Mouse (Mus musculus) urinary bladder, adult 18-20 months (tissue): ENCODE results near the gene Bmp6.

Source experiments
- DNase-seq, 2 experiments: peaks; one replicate each; pipeline ENCODE4 v3.0.0; 2022; ENCODE audit warnings: low spot score in 2 of 2, mixed read lengths in 2 of 2

The Bmp6 gene

DNA sequence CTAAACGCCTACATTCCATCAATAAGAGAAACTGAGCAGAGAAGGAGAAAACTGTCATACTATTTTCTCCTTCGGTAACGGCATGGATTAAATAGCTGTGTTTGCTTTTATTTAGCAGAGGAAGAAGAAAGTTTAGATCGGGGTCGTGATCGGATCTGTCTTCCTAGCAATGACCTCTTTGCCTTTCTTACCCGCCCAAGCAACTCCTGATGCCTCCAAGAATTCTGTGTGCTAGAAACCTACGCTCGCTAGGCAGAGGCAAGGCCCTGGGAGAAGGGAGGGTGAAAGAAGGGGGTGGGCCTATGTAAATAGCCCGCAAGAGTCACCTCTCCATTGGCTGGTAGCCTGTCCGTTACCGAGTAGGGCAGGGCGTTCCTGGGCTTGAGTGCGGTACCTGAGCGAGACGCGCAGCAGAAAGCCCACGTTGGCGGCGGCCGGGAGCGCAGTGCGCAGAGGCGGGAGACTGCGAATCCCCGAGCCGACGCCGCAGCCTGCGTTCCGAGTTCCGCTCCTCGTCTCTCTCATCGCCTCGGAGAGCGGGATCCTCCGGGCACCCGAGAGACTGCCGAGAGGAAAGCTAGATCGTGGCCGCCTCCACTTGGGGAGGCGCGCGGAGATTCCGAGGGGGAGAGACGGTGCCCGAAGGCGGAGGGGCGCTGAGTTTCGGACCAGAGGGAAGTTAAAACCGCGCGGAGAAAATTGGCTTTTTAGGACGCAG, at the start of gene Bmp6:
TSS of gene Bmp6 (plus strand) at position 395 of the 718 bp plus-strand sequence.
- DNase-seq: peak; percentile 63 to 81

DNA sequence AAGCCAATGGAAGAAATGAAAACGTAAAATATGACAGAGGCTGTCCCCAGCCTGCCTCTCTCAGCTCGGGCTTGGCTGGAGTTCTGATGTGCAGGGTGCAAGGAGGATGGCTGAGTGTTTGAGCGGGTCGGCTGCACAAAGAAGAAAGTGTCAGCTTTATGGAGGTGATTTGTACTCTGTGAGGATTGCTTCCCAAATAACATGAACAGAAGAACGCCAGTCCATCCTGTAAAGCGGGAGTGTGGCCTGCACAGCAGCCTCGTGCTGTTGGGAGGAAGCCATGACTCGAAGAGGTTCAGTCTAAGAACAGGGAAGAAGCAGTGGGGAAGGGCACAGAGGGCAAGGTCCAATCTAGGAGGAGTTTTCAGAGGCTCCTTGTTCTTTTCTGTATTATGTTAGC, 48.7 kb upstream of the Bmp6 start:
- no peak for DNase-seq

DNA sequence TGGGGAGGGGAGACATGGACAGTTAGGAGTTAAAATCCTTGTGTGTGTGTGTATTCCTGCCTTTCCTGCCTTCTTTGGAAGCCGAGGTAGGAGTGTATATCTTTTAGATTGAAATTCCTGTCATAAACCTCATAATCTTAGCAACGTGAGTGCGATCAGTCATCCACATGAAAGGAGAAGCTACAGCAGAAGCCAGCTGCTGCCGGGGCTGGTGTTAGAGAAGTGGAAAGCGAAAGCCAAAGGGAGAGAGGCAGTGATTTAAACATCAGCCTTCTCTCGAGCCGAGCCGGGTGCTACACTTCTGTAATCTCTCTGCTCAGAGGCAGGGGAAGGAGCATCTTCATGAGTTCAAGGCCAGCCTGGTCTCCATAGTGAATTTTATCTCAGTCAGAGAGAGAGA, 48.3 kb upstream of the Bmp6 start:
- no peak for DNase-seq

DNA sequence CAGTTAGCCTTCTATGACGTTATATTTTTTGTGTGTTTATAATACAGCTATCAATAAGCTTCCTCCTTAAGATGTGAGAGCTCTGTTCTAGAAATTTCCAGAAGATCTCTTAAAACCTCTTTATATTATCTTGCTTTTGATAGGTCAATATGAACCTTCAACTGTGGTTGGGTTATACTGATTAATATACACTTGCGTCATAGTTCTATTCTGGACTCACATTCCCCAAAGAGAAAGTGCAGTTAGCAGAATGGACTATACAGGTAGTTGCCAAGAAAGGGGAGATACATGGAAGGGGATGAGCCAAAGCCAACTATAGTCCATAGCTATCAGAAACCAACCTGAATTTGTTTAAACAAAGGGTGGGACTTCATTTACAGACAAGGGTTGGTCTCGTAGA, 33.8 kb upstream of the Bmp6 start:
- no peak for DNase-seq

DNA sequence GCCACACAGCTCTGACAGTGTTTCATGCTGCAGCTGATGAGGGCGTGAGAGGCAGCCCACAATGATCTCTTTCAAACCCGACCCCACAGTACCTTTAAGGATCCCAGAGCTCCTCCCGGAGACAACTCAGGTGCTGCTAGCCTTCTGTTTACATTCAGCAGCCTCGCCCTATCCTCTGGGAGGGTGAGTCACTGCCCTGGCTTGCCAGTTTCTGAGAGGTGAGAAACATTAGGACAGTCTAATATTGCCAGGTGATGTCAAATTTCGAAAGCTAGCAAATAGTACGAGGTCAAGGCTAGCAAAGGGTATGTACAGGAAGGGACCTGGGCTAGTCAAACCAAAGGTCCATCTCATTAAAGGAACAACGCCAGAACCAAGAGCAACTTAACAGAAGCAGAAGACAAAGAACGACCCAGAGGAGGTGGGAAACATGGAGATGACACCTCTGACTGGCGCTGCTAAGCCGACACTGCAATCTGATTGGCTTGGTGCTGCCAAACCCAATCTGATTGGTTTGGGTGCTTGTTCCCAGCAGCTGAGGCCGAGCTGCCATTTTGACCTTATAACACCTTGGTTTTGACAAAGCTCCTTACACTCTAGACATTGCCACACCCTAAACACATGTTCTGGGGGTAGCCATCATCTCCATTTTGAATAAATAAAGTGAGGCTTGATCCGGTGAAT, 32.4 kb upstream of the Bmp6 start:
- peak in 1 of 2 experiments; percentile 22 for DNase-seq

DNA sequence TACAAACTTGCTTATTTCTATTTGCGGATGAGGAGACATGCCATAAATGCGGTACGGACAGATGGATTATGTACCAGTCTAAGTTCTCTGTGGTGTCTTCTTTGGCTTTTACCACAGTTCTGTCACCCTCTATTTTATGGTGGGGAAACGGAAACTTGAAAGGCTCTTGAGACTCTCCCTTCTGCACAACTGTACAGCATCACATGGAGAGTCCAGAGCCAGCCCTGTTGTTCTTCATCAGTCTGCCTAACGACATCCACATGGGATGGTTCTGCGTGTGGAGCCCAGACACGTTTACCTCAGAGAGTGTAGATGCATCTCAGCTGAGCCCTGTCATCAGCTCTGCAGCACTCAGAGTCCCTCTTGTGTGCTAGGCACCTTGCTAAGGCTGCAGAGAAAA, 30.3 kb upstream of the Bmp6 start:
- no peak for DNase-seq

DNA sequence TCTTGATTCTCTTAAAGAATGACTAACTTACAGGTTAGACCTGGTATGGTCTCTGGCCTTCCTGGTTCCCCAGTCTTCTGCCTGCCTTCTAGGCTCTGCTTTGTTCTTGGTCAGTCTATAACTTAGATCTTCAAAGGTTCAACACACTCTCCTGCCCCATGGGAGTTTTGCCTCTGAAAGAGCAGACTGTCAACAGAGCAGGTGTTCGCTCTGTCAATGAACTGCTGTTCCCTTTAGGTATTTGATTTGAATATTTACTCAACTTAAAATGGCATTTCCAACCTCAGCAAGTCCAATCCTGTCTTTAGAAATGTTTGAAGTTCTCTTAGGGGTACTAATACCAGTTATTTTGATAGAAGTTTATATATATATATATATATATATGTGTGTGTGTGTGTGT, 26.5 kb upstream of the Bmp6 start:
- DNase-seq: no peak

DNA sequence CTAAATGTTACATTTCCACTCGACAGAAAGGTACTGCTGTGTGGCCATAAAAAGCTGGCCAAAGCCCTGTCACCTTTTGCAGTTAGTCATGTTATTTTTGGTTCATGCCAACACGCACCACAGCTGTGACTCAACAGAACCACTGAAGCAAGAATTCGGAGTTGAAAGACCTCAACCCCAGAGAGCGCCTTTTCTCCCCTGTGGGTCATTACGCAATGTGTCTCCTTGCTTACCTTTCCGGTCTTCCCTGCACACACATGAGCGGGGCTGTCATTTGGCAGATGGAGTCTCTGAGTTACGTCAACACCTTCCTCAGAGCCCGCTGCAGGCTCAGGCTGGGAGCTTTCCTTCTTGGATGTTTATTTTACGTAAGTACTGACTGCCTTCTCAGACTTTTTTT, 24.6 kb upstream of the Bmp6 start:
- peak; percentile 19 to 21 for DNase-seq

DNA sequence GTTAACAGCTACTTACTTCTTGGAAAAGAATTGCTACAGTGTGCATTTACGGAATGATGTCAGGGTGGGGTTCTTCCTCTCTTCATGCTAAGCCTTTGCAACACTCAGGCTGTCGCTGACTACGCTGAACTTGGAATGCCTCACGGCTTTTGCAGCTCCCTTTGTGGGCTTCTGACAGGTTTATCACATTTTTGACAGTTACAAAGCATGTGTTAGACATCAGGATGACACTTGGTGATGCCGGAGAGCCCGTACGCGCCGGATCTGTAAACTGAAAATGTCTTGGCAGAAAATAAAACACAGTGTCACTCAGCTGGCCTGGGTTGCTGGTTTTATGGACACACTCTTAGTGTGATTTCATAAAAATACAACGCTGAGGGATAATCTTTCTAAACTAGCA, 20.5 kb upstream of the Bmp6 start:
- DNase-seq: peak in 1 of 2 experiments; percentile 44

DNA sequence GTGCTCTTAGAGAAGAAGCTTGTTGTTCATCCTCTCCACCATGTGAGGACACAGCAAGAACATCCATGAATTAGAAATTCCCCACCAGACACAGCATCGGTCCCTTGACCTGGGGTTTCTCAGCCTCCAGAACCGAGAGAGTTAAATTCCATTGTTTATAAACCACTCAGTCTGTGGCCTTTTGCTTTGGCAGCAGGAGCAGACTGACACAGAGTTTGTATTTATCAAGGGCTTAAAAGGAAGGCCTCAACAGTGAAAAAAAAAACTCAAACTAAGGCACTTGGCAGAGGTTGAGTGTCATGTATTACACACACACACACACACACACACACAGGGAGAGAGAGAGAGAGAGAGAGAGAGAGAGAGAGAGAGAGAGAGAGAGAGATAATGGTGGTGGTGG, 17.5 kb upstream of the Bmp6 start:
- no peak for DNase-seq

DNA sequence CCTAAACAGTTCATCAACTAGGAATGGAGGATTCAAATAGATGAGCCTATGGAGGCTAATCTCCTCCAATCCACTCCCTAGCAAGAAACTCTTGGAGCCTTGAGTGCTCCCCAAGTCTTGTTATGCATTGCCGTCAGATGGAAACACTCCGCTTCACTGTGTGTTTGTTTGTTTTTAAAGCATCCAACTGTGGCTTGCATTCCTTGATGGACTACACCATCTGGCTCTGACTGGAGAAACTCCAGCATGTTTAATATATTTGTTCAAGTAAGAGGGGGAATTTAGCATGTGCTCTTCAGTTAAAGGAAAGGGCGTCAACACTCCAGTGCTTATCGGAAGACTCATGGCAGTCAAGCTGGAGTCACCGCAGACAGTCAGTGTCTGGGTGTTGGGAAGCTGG, 11.4 kb upstream of the Bmp6 start:
- no peak for DNase-seq

DNA sequence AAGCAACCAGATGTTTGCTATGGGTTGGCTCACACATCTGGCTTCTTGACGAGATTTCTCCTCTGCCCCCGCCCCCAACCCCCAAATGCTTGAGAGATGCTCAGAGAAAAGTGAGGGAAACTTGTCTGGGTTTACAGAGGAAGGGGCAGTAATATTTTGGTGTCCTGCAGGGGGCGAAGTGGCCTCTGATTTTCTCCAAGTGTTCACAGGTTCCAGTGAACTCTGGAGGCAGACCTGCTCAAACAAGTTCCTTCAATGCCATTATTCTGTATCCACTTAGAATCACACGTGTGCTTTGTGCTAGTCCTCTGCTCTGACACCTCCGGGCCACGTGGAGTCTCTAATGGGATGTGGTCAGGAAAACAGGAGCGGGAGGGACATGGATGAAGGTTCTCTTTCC, 2.3 kb upstream of the Bmp6 start:
- DNase-seq: peak; percentile 36 to 57

DNA sequence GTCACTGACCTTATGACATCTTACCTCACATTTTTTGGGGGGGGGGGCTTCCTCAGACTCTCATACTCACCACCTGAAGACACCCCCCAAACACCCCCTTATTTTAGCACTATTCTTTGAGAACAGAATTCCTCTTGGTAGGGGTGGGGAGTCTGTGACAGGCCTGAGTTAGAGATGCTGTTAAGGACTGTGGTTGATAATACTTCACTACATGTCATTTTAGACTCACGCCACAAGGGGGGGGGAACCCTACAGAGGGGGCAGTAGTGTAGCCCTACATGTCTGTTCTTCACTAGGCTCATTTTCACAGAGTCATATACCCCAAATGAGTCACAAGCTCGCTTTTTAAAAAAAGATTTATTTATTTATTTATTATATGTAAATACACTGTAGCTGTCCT, 1.7 kb upstream of the Bmp6 start:
- no peak for DNase-seq

DNA sequence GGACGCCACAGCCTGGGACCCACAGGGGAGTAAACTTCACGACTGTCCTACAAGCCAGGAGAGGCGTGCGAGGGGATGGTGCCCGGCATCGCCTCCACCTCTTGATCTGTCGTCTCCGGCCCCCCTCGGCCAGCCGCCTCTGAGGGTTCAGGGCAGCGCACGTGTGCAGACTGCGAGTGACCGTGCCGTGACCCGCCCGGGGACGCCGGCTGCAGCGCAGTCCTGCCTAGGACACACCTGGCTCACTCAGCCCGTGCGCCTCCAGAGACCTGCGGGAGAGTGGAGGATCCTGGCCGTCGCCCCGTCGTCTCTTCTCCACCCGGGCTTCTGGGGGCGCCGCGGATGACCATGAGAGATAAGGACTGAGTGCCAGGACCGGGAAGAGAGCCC, 519 bp downstream of the Bmp6 start:
- peak in 1 of 2 experiments; percentile 38 for DNase-seq

DNA sequence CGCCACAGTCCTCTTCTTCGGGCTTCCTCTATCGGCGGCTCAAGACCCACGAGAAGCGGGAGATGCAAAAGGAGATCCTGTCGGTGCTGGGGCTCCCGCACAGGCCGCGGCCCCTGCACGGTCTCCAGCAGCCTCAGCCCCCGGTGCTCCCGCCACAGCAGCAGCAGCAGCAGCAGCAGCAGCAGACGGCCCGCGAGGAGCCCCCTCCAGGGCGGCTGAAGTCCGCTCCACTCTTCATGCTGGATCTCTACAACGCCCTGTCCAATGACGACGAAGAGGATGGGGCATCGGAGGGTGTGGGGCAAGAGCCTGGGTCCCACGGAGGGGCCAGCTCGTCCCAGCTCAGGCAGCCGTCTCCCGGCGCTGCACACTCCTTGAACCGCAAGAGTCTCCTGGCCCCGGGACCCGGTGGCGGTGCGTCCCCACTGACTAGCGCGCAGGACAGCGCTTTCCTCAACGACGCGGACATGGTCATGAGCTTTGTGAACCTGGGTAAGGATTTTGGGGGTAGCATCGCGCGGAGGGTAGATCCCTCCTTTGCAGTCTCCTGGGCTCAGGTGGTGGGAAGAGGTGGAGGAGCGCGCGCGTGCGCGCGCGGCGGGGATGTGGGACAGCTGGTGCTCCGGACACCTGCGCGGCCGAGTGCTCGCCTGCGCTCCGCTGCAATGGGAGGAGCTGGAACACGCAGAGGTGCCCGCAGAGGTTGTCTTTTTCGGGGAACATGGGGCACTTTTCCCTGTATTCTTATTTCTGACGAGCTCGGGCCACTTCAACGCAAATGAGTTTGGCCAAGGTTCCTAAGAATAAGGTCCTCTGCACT, 1.4 kb downstream of the Bmp6 start:
- peak in 1 of 2 experiments; percentile 33 for DNase-seq

DNA sequence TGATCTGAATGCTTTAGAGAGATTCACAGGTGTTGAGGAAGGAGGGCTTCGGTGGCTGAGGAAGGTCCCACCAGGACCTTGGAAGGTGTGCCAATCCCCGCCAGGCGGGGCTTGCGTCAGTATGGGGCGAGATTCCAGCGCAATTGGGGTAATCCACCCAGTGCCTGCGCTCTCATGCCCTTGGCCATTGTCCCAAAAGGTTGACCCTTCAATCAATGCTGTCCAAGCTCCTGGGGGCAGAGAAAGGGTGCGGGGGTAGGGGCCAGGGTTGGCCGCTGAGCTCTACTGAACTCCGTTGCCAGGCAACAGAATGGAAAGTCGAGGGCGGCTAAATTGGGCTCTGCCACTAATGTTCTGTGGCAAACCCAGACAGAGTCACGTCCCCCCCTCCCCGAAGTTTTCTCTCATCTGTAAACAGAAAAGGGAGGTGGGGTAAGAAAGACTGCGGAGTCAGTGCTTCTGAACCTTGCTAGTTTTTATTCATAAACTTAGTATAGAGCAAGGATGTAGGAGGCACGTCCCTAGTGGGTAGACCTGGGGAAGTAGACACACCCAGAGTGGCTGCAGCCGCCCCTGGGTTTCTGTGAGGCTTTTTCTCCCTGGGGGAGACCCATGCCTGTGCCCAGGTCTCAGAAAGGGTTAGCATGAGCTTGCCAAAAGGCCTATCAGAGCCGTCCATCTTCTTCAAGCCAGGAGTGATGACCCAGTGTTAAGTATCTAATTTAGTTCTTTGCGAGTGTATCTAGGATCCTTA, 2.3 kb downstream of the Bmp6 start:
- no peak for DNase-seq

DNA sequence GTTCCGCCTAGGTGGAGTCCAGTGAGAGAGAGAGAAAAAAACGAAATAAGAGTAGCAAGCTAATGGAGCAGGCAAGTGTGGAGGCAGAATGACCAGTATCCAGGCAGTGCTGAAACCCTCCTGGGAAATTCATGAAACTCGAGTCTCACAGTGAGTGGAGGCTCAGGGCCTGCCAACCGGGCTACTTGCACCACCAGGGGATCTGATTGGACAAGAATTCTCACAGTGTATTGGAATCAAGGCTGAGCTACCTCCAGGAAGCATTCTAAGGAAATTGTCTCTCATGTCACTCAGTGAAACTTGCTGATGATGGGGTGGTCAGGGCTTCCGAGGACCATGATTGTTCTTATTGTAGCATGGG, 2.8 kb downstream of the Bmp6 start:
- DNase-seq: no peak

DNA sequence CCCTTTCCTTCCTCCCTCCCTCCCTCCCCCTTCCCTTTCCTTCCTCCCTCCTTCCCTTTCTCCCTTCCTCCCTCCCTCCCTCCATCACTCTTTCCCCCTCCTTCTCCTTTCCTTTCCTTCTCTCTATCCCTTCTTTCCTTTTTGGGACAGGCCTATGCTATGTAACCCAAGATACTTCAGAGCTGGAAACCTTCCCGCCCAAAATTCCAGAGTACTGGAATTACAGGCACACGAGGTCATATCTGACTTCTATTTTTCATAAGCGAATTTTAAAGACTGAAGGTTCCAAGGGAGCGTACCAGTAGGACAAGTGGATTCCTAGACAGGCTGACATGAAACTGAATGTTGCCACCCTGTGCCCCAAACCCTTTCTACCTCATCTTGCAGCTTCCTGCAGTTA, 4.1 kb downstream of the Bmp6 start:
- no peak for DNase-seq

DNA sequence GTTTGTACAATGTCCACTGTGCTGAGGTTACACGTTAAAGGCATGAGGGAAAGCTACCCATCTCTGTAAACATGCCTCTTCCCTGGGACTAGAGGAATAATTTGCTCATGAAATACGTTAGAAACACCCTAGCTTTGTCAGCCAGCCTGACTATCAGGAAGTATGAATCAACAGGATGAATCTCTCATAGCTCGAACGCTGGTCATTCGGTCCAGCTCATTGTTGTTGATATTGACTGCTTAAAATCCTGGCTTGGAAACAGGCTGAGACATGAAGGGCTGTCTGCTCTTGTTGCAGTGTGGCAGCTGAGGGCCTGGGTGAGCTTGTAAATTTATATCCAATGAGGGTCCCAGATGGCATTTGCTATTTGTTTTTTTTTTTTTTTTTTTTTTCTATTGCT, 4.9 kb downstream of the Bmp6 start:
- DNase-seq: peak in 1 of 2 experiments; percentile 31

DNA sequence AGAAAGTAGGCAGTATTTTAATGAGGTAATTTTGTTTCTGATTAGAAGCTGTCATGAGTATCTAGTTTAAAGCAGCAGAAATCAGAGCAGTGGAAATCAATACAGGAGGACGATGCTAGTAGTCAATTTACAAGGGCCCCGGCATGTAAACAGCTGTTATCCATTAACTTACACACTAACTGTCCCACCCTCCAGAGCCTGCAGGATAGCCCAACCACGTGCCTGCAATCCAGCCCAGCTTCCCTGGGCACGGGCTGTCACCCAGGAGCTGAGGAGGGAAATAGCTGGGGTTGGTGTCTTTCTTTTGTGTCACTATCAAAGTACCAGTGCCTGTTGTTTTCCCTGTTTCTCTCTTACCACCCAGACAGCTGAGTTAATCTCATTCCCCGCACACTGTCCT, 7.1 kb downstream of the Bmp6 start:
- no peak for DNase-seq

DNA sequence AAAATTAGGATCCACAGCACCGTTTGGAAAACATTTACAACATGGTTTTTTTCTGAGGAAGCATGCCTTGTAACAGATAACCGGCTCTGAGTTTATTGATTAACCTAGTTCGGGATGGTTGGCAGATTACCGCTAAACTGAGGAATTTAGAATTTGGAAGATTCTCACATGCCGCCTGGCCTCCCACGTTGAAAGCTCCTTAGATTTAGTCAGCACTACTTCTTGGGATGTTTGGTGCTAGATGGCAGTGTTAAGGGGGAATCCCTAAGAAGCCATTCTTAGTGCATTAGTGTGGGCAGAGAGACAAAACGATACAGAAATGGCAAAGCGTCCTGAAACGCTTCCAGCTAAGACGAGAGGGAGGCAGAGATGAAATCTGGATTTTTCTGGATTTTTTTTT, 8.1 kb downstream of the Bmp6 start:
- no peak for DNase-seq
